In genomic region chr2:106781181-106782179, GRCm38 (mm10) we compare ENCODE assay signal across 12 mouse cellular contexts.
DNase-seq lines count a peak whose midpoint lies in the region; ATAC-seq lines count a peak whose summit lies in the region.
"Had no signal": no experiment of that assay in that cellular context is flagged by ENCODE, and none has a peak within 500 bp of the region (broad histone marks: within the 10 kb centered on the region; RNA-seq: fewer than 3 reads in every experiment).

No protein-coding gene starts in this region.

- no peaks in the 10 kb centered on the region for H3K27me3 ChIP-seq in lung, embryonic 16.5 days (ENCODE audit: control insufficient read depth, insufficient read depth, low read depth, low read length)
- no peaks in the 10 kb centered on the region for H3K27me3 ChIP-seq in hindbrain, embryonic 15.5 days
- no peaks in the 10 kb centered on the region for H3K27me3 ChIP-seq in midbrain, embryonic 15.5 days (replicated peaks)
- H3K27me3 ChIP-seq: neural tube, embryonic 12.5 days had no signal

- peak; percentile 64 for ATAC-seq in frontal cortex, adult (ENCODE audit: low TSS enrichment)
- 0 out of 2 replicates have a peak, but pooled peaks have one; percentile 31 for ATAC-seq in lung, embryonic 16.5 days (ENCODE audit: low read depth)
- ATAC-seq in hindbrain, embryonic 15.5 days (ENCODE audit: low FRiP score, low read depth): 0 out of 2 replicates have a peak, but pooled peaks have one; percentile 45
- peak; percentile 82 for ATAC-seq in midbrain, embryonic 15.5 days (replicated peaks)
- no peak for ATAC-seq in activated CD4-positive, CD25-positive, alpha-beta regulatory T cell, adult 4 months

- no peak overlapping the region for H3K4me3 ChIP-seq in lung, embryonic 16.5 days (ENCODE audit: low read length)
- no peak overlapping the region for H3K4me3 ChIP-seq in hindbrain, embryonic 15.5 days
- no peak overlapping the region for H3K4me3 ChIP-seq in midbrain, embryonic 15.5 days
- H3K4me3 ChIP-seq: neural tube, embryonic 12.5 days had no signal

- no peaks in the 10 kb centered on the region for H3K36me3 ChIP-seq in lung, embryonic 16.5 days (ENCODE audit: control insufficient read depth, insufficient read depth, low read length)
- no peaks in the 10 kb centered on the region for H3K36me3 ChIP-seq in hindbrain, embryonic 15.5 days
- H3K36me3 ChIP-seq in midbrain, embryonic 15.5 days (replicated peaks): no peaks in the 10 kb centered on the region
- H3K36me3 ChIP-seq: neural tube, embryonic 12.5 days had no signal

- no peak overlapping the region for H3K9ac ChIP-seq in lung, embryonic 16.5 days (ENCODE audit: low read length)
- no peak overlapping the region for H3K9ac ChIP-seq in hindbrain, embryonic 15.5 days
- H3K9ac ChIP-seq in midbrain, embryonic 15.5 days: no peak overlapping the region
- H3K9ac ChIP-seq: neural tube, embryonic 12.5 days had no signal

- no peak overlapping the region for H3K27ac ChIP-seq in lung, embryonic 16.5 days (ENCODE audit: low read length)
- H3K27ac ChIP-seq in hindbrain, embryonic 15.5 days (replicated peaks): 0 out of 2 replicates have a peak overlapping the region, but pooled peaks have one; percentile 24
- peak overlapping the region; percentile 66 for H3K27ac ChIP-seq in midbrain, embryonic 15.5 days
- H3K27ac ChIP-seq: kidney, postnatal 0 days; neural tube, embryonic 12.5 days had no signal

- H3K4me1 ChIP-seq in lung, embryonic 16.5 days (replicated peaks; ENCODE audit: control insufficient read depth, insufficient read depth, low read length): peaks cover 2% of the 10 kb centered on the region; the same call in 1 of the 2 replicates
- H3K4me1 ChIP-seq in hindbrain, embryonic 15.5 days (replicated peaks): peaks cover 13% of the 10 kb centered on the region; the same call in 1 of the 2 replicates
- H3K4me1 ChIP-seq in midbrain, embryonic 15.5 days: peaks cover 31% of the 10 kb centered on the region

- no peak for DNase-seq in frontal cortex, postnatal 25 days (ENCODE audit: low spot score in 2 of 2)
- no peak for DNase-seq in lung, postnatal 14 days
- no peak for DNase-seq in spleen, postnatal 10 days (ENCODE audit: low spot score in 2 of 2)
- DNase-seq: cerebellum, postnatal 36 days; heart, postnatal 4 days had no signal

- no peaks in the 10 kb centered on the region for H3K9me3 ChIP-seq in lung, embryonic 16.5 days (ENCODE audit: control insufficient read depth, low read length)
- H3K9me3 ChIP-seq in hindbrain, embryonic 15.5 days: no peaks in the 10 kb centered on the region
- no peaks in the 10 kb centered on the region for H3K9me3 ChIP-seq in midbrain, embryonic 15.5 days
- H3K9me3 ChIP-seq: neural tube, embryonic 12.5 days had no signal

- H3K4me2 ChIP-seq in lung, embryonic 16.5 days (ENCODE audit: low read depth, low read length): no peak overlapping the region
- no peak overlapping the region for H3K4me2 ChIP-seq in hindbrain, embryonic 15.5 days
- no peak overlapping the region for H3K4me2 ChIP-seq in midbrain, embryonic 15.5 days
- H3K4me2 ChIP-seq: neural tube, embryonic 12.5 days had no signal

- 82% methylated on average over 26 of the region's 26 CpGs for WGBS in lung, embryonic 16.5 days
- WGBS in hindbrain, embryonic 15.5 days: 70% methylated on average over 26 of the region's 26 CpGs
- WGBS in midbrain, embryonic 15.5 days: 46% methylated on average over 26 of the region's 26 CpGs
